Mouse (Mus musculus): ENCODE data around the gene Ptprf. TPM values are rescaled to one million over a fixed set of nuclear protein-coding genes. Genes with fewer than 3 reads are reported as not detected.

The Ptprf gene
- polyA plus RNA-seq, 1 experiment from 2014 or later: 64.4 TPM

DNA sequence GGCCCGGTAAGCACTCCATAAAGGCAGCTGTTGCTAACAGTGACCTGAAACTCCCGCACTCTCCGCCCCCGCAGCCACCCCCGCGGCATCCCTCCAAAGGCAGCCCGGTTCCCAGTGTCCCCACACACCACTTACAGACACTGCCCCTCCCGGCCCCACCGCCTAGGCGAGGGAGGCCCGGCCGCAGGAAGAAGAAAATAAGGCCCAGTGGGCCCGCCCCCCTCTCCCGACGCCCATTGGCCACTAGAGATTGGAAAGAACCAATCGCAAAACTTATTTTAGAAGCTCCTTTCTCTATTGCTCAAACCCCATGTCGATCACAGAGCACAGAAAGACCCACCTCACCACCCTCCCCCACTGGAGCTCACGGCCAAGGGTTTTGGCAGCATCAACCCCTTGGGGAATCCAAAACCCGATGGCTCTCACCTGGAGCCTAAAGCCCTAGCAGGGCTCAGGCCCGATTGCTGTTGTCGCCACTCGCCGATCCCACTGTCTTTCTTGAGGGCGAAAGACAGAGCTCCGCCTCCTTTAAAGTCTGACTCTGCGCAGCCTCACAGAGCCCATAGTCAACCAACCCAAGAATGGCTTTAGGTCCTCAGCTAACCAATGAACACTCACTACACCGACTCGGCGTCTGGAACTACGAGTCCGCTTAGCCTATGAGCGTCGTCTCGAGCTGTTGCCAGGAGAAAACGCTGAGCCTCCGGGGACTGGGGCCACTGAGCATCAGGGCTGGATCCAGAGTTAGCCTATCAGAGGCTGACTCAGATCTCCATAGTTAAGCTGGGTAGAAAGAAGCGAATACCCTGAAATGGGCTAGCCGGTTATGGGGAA, 111.5 kb downstream of the Ptprf start, which contains the start of gene Kdm4a:
Kdm4a (minus strand) TSS at position 577 of the 834 bp plus-strand sequence.
- Histone ChIP-seq H3K4me2 (peak within 1 kb of the TSS; percentile 77), H3K4me1 (peaks cover 12% of the 10 kb centered on the region), H3K4me3 (replicated peaks) (peak within 1 kb of the TSS; percentile 79), H3K27ac (peak within 1 kb of the TSS; percentile 98), H3K27me3 (no peaks in the 10 kb centered on the region), H3K9ac (peak within 1 kb of the TSS; percentile 75), H3K9me3 (replicated peaks) (no peaks in the 10 kb centered on the region), H3K36me3 (peaks cover 28% of the 10 kb centered on the region)
- WGBS: under 1% methylated on average over 38 of the region's 38 CpGs
- ATAC-seq (replicated peaks; ENCODE audit: low FRiP score): peak; percentile 100

DNA sequence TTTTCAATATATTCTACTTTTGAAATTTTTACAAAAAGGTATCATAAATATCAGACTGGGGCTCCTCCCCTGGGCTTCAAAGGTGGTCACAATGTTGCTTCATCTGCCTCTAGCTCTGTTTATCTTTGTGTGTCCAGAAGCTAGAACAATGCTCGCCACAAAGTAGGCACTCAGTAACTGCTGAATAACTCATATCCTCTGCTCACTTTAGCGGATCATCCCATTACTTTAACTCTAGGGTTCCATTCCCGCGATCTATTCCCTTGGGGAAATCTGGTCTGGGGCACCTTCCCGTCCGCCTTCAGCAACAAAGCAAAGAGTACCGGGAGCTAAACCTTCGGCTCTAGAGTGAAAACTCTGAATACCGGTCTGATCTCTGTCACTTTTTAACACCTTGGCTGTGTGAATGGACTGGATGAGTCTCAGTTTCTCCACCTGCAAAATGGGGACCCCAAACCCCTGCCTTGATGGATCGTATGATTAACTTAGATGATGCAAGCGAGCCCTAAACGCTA, 112.2 kb downstream of the Ptprf start:
- H3K9me3 ChIP-seq (replicated peaks): no peaks in the 10 kb centered on the region
- H3K4me2 ChIP-seq: peak overlapping the region; percentile 56
- H3K4me1 ChIP-seq: peaks cover 12% of the 10 kb centered on the region
- H3K36me3 ChIP-seq: peaks cover 35% of the 10 kb centered on the region
- WGBS: 1% methylated on average over 12 of the region's 12 CpGs
- H3K4me3 ChIP-seq (replicated peaks): peak overlapping the region; percentile 79
- no peak for ATAC-seq (replicated peaks; ENCODE audit: low FRiP score)
- H3K27me3 ChIP-seq: no peaks in the 10 kb centered on the region
- H3K27ac ChIP-seq: peak overlapping the region; percentile 98
- H3K9ac ChIP-seq: peak overlapping the region; percentile 75

DNA sequence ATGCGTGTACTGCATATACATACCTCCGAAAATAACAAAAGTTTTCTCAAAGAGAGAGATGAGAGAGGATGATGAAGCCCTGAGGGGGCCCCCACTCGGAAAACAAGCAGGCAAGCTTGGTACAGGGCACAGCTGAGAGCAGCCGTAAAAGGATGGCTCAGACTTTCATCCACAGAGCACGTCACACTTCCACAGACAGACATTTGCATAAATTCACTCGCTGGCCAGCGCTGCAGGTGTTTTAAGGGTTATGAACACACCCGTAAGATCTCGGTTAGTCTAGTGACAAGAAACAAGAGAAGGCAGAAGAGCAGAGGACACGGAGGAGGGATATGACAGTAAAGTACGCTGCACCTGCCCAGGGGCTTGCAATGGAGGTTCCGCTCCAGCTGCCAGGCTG, 118.7 kb downstream of the Ptprf start:
- no peak overlapping the region for H3K9ac ChIP-seq
- peaks cover 100% of the 10 kb centered on the region for H3K36me3 ChIP-seq
- H3K4me3 ChIP-seq (replicated peaks): no peak overlapping the region
- WGBS: 77% methylated on average over 12 of the region's 12 CpGs
- no peaks in the 10 kb centered on the region for H3K27me3 ChIP-seq
- no peak overlapping the region for H3K27ac ChIP-seq
- H3K4me2 ChIP-seq: no peak overlapping the region
- no peaks in the 10 kb centered on the region for H3K4me1 ChIP-seq
- H3K9me3 ChIP-seq (replicated peaks): no peaks in the 10 kb centered on the region
- ATAC-seq (replicated peaks; ENCODE audit: low FRiP score): no peak

DNA sequence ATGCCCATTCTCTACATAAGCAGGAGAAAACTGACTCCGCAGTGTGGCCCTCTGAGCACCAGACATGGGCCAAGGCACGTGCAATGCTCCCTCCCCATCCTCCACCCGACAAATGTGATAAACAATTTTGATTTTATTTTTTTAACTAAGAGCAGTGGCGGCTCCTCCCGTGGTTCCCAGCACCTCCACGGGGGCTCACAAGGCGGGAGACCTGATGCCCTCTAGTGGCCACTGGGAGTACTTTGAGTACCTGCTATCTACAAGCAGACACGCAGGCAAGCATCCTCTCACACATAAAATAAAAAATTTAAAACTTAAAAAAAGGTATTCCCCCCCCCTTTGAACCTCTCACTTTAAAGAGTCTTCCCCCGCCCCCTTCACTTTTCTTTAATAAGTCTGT, 120.2 kb downstream of the Ptprf start:
- no peak for ATAC-seq (replicated peaks; ENCODE audit: low FRiP score)
- Histone ChIP-seq H3K36me3 (peaks cover 100% of the 10 kb centered on the region), H3K4me2 (no peak overlapping the region), H3K9me3 (replicated peaks) (no peaks in the 10 kb centered on the region), H3K27ac (no peak overlapping the region), H3K4me3 (replicated peaks) (no peak overlapping the region), H3K27me3 (no peaks in the 10 kb centered on the region), H3K9ac (no peak overlapping the region), H3K4me1 (no peaks in the 10 kb centered on the region)
- WGBS: 86% methylated on average over 9 of the region's 9 CpGs

DNA sequence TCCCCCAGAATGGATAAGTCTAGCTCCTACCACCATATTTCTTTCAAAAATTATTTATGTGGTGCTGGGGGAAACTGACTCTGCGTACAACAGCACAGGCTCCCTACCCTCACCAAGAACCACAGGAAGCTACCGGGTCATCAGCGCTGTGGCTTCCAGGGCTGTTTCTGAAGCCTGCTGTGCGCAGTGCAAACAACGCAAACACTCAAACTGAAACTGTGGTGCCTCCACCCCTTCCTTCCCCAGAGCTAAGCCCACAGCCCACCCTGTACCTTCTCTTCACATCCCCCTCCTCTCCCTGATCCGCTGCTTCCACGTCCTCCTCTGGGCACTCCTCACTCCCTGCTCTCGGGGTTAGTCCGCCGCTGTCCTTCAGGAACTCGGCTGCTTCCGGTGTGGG, 129.1 kb downstream of the Ptprf start:
- Histone ChIP-seq H3K27ac (no peak overlapping the region), H3K9ac (no peak overlapping the region), H3K4me1 (no peaks in the 10 kb centered on the region), H3K36me3 (peaks cover 95% of the 10 kb centered on the region), H3K27me3 (no peaks in the 10 kb centered on the region), H3K4me2 (no peak overlapping the region), H3K4me3 (replicated peaks) (no peak overlapping the region), H3K9me3 (replicated peaks) (no peaks in the 10 kb centered on the region)
- WGBS: 93% methylated on average over 12 of the region's 12 CpGs
- no peak for ATAC-seq (replicated peaks; ENCODE audit: low FRiP score)

Small RNA genes within 50 kb of the gene (microRNA-seq; reads per million reads assigned to microRNA genes)
- not detected for gene Mir7226

Other genes with a start within 250 kb of the Ptprf start
- gene St3gal3, start 156.5 kb downstream of the Ptprf start, polyA plus RNA-seq (2015; fragmentation: Nextera tagmentation; extraction: Ambion mirVana): 8.8 and 9.8 TPM in 2 replicates
- 39.5 and 40.8 TPM in 2 replicates for gene Kdm4a, start 111.4 kb downstream of the Ptprf start, polyA plus RNA-seq (2015; fragmentation: Nextera tagmentation; extraction: Ambion mirVana)
- 7.0 and 8.5 TPM in 2 replicates for gene Szt2, start 117.9 kb upstream of the Ptprf start, polyA plus RNA-seq (2015; fragmentation: Nextera tagmentation; extraction: Ambion mirVana)
- gene Med8, start 117.9 kb upstream of the Ptprf start, polyA plus RNA-seq (2015; fragmentation: Nextera tagmentation; extraction: Ambion mirVana): 100 and 101 TPM in 2 replicates
- 93.5 and 104 TPM in 2 replicates for gene Elovl1, start 136.7 kb upstream of the Ptprf start, polyA plus RNA-seq (2015; fragmentation: Nextera tagmentation; extraction: Ambion mirVana)
- 255 and 275 TPM in 2 replicates for gene Cdc20, start 145.9 kb upstream of the Ptprf start, polyA plus RNA-seq (2015; fragmentation: Nextera tagmentation; extraction: Ambion mirVana)
- gene Mpl, start 166.1 kb upstream of the Ptprf start, polyA plus RNA-seq (2015; fragmentation: Nextera tagmentation; extraction: Ambion mirVana): 0.32 and 0.40 TPM in 2 replicates
- gene Tie1, start 198.7 kb upstream of the Ptprf start, polyA plus RNA-seq (2015; fragmentation: Nextera tagmentation; extraction: Ambion mirVana): 48.1 and 53.8 TPM in 2 replicates
- 21.4 and 21.7 TPM in 2 replicates for gene 2610528J11Rik, start 235.6 kb upstream of the Ptprf start, polyA plus RNA-seq (2015; fragmentation: Nextera tagmentation; extraction: Ambion mirVana)